Mouse (Mus musculus) myocyte (in vitro differentiated cells): ENCODE measurements at regions not wholly inside any gene's neighbourhood (a gene's known extent, or its start where the extent isn't known, plus 50 kb on each side); places are given as distances from the start of the nearest gene placed in this dataset.

Experiments used
- CEBPB ChIP-seq: IDR thresholded peaks from 2 replicates; pipeline ENCODE4 v1.6.1; 2011; ENCODE audit warnings: mild to moderate bottlenecking, moderate library complexity; ENCODE audit not compliant: poor library complexity, insufficient read depth, severe bottlenecking
- E2F4 ChIP-seq: IDR thresholded peaks from one replicate; pipeline ENCODE4 v1.6.1; 2011; ENCODE audit warnings: mild to moderate bottlenecking, control low read depth, moderate library complexity; ENCODE audit not compliant: insufficient read depth
- MAX ChIP-seq: IDR thresholded peaks from one replicate; pipeline ENCODE4 v1.6.1; 2011; ENCODE audit warnings: low read depth, mild to moderate bottlenecking, control low read depth
- MYOD1 ChIP-seq, 3 experiments: IDR thresholded peaks; one replicate each; pipeline ENCODE4 v1.6.1; 2011; ENCODE audit warnings: control low read depth in 2 of 3, low read depth in 2 of 3, mild to moderate bottlenecking in 2 of 3, moderate library complexity in 1 of 3; ENCODE audit not compliant: insufficient read length in 2 of 3, control insufficient read depth in 1 of 3
- MYOG ChIP-seq, 3 experiments: IDR thresholded peaks; one replicate each; pipeline ENCODE4 v1.6.1; 2011; ENCODE audit warnings: control low read depth in 2 of 3, low read depth in 2 of 3, mild to moderate bottlenecking in 2 of 3; ENCODE audit not compliant: insufficient read length in 2 of 3, control insufficient read depth in 1 of 3, insufficient read depth in 1 of 3
- POLR2A ChIP-seq: IDR thresholded peaks from one replicate; pipeline ENCODE4 v1.6.1; 2011; ENCODE audit warnings: low read depth, mild to moderate bottlenecking, control low read depth, moderate library complexity; ENCODE audit not compliant: insufficient read length
- POLR2AphosphoS2 ChIP-seq: IDR thresholded peaks from one replicate; pipeline ENCODE4 v1.6.1; 2011; ENCODE audit warnings: low read depth, control low read depth; ENCODE audit not compliant: insufficient read length
- SRF ChIP-seq: IDR thresholded peaks from one replicate; pipeline ENCODE4 v1.6.1; 2011; ENCODE audit warnings: low read depth; ENCODE audit not compliant: control insufficient read depth, insufficient read length
- TCF12 ChIP-seq: IDR thresholded peaks from one replicate; pipeline ENCODE4 v1.6.1; 2011; ENCODE audit warnings: mild to moderate bottlenecking, control low read depth; ENCODE audit not compliant: poor library complexity, insufficient read depth, severe bottlenecking
- TCF3 ChIP-seq: IDR thresholded peaks from one replicate; pipeline ENCODE4 v1.6.1; 2011; ENCODE audit warnings: low read depth, control low read depth; ENCODE audit not compliant: insufficient read length
- USF1 ChIP-seq: IDR thresholded peaks from one replicate; pipeline ENCODE4 v1.6.1; 2011; ENCODE audit warnings: low read depth, mild to moderate bottlenecking, control low read depth, moderate library complexity

- TF ChIP-seq POLR2A (no peak), TCF3 (no peak), USF1 (no peak), CEBPB (no peak), TCF12 (no peak), E2F4 (no peak), MYOD1 (IDR thresholded peaks at IDR 0.05; ENCODE audit: control insufficient read depth in 1 of 3, insufficient read length in 2 of 3, low read depth in 2 of 3) (no peak), MYOG (IDR thresholded peaks at IDR 0.05; ENCODE audit: control insufficient read depth in 1 of 3, insufficient read depth in 1 of 3, insufficient read length in 2 of 3, low read depth in 2 of 3) (no peak), POLR2AphosphoS2 (no peak), SRF (no peak), MAX (no peak)
Observed at GRCm38 (mm10) chr9:98704131-98704530, 102.7 kb upstream of the Mrps22 start.
